Mouse (Mus musculus): ENCODE data around the gene Kcnc4. TPM values are rescaled to one million over a fixed set of nuclear protein-coding genes. Genes with fewer than 3 reads are reported as not detected.

The Kcnc4 gene
- total RNA-seq, 2 experiments from 2014 or later: 55.5 to 60.2 TPM

Other genes with a start within 250 kb of the Kcnc4 start
- gene Cym, start 237.8 kb downstream of the Kcnc4 start, total RNA-seq (2021): under 1 TPM in 1 of 2 experiments, not detected in 1; 0.30 TPM
- gene A630076J17Rik, start 228.9 kb downstream of the Kcnc4 start, total RNA-seq (2021): not detected
- not detected for gene Prok1, start 219.8 kb downstream of the Kcnc4 start, total RNA-seq (2021)
- 10 to 100 TPM; 64.0 to 79.4 TPM for gene Lamtor5, start 180.7 kb downstream of the Kcnc4 start, total RNA-seq (2021)
- gene Slc16a4, start 168.3 kb downstream of the Kcnc4 start, total RNA-seq (2021): 1 to 10 TPM in 1 of 2 experiments, under 1 TPM in 1; 0.86 to 1.1 TPM
- gene Rbm15, start 125.9 kb downstream of the Kcnc4 start, total RNA-seq (2021): 10 to 100 TPM; 25.9 to 28.0 TPM
- 100 to 1,000 TPM; 286 to 289 TPM for gene Slc6a17, start 58.5 kb upstream of the Kcnc4 start, total RNA-seq (2021)
- not detected for gene Ubl4b, start 95.5 kb upstream of the Kcnc4 start, total RNA-seq (2021)
- gene Alx3, start 135.5 kb upstream of the Kcnc4 start, total RNA-seq (2021): under 1 TPM; 0.33 to 0.35 TPM
- not detected for gene Gm10961, start 171.8 kb upstream of the Kcnc4 start, total RNA-seq (2021)
- gene Strip1, start 172.1 kb upstream of the Kcnc4 start, total RNA-seq (2021): 10 to 100 TPM; 68.4 to 70.0 TPM
- 100 to 1,000 TPM; 335 to 338 TPM for gene Ahcyl1, start 237.0 kb upstream of the Kcnc4 start, total RNA-seq (2021)

Data from layer of hippocampus, postnatal 36 days (tissue).